Mouse (Mus musculus) embryonic fibroblast, embryonic 13.5 days (primary cell): ENCODE measurements at regions not wholly inside any gene's neighbourhood (a gene's known extent, or its start where the extent isn't known, plus 50 kb on each side); places are given as distances from the start of the nearest gene placed in this dataset.

Experiments
- H3K27ac ChIP-seq: 2 replicates; pipeline ENCODE4 v1.5.1; 2012; ENCODE audit warnings: low read length, control low read depth, inconsistent platforms; ENCODE audit not compliant: insufficient read depth
- H3K4me1 ChIP-seq: 2 replicates; pipeline ENCODE4 v1.6.1; 2011; ENCODE audit warnings: low read length; ENCODE audit not compliant: control insufficient read depth, insufficient read depth
- H3K4me3 ChIP-seq: 2 replicates; pipeline ENCODE4 v1.5.1; 2011; ENCODE audit warnings: mild to moderate bottlenecking, control low read depth, low read length; ENCODE audit not compliant: insufficient read depth
- CTCF ChIP-seq: IDR thresholded peaks from 2 replicates; pipeline ENCODE4 v1.5.1; 2011; ENCODE audit warnings: mild to moderate bottlenecking, control low read depth, low read length, moderate library complexity, borderline replicate concordance; ENCODE audit not compliant: insufficient read depth
- POLR2A ChIP-seq: IDR thresholded peaks from 2 replicates; pipeline ENCODE4 v1.6.1; 2011; ENCODE audit warnings: low read depth, mild to moderate bottlenecking, control low read depth, low read length, moderate library complexity

DNA sequence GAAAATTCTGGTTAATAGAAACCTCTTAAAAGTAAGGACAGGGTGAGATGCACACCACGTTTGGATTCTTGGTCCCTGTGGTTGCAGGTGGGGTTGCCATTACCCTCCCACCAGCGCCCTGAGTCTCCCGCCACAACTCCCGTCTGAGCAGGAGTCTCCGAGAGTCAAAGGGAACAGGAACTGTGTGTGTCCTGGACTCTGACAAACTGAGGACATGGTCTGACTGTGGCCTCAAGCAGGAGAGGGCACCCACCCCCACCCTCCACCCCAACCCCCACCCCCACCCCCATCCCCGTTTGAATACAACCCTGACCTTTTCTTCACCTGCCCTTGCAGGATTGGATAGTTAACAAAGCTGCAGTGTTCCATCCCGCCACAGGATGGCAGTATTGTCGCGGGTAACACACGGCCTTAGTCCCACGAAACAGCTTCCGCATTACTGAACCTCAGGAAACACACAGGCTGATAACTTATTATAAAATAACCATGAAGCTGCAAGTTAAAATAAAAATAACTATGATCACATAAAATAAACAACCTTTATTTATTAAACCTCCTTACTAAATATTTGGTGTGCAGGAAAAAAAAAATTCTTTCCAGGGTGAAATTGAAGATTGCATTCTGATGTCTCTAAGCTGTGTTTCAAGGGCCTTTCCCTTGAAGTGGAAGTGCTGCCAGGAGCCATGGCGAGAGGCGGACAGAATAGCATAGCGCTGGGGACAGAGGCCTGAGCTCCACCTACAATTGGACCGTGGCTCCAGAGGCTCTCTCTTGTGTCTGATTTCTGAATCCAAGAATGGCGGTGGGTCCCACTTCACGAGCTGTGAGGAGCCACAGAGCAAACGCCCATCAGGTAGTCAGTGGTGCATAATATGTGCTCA, 90.2 kb upstream of the Gpr12 start:
- TF ChIP-seq POLR2A (no peak), CTCF (peak; percentile 94)
- Histone ChIP-seq H3K27ac (no peak overlapping the region), H3K4me3 (no peak overlapping the region), H3K4me1 (peaks cover 2% of the 10 kb centered on the region)

DNA sequence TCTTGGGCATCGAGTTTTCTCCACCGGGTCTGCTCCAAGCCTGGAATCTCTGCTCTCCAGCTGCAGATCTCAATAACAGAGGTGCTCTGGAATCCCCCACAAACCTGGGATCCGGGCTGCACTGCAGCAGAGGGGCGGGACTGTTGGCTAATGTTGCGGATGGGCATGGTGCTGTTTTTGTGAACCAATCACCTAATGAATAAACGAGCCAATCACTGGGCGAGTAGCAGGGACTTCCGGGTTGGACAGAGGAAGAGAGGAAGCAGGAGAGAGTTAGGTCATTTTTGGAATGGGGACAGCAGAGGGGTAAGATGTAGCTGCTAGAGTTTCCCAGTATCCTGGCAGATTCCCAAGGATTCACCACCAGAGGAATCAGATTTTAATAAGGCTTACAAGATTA, 76.7 kb upstream of the Gpr12 start:
- no peaks in the 10 kb centered on the region for H3K4me1 ChIP-seq

DNA sequence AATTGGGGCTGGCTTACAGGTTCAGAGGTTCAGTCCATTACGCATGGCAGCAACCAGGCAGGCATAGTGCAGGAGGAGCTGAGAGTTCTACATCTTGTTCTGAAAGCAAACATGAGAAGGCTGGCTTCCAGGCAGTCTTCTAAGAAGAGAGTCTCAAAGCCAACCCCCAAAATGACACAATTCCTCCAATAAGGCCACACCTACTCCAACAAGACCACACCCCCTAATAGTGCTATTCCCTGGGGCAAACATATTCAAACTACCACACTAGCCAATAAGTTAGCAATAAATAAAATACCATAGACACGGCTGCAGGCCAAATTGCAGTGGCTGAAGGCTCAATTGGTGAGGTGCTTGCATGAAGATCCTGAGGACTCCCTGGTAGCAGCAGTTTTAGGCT, 72.2 kb upstream of the Gpr12 start:
- Histone ChIP-seq H3K4me1 (no peaks in the 10 kb centered on the region), H3K4me3 (no peak overlapping the region), H3K27ac (no peak overlapping the region)
- TF ChIP-seq CTCF (no peak), POLR2A (no peak)

More for the DNA sequence above, 76.7 kb upstream of the Gpr12 start:
- H3K27ac ChIP-seq: no peak overlapping the region
- no peak for TF ChIP-seq CTCF
- TF ChIP-seq POLR2A: no peak
- H3K4me3 ChIP-seq: no peak overlapping the region

DNA sequence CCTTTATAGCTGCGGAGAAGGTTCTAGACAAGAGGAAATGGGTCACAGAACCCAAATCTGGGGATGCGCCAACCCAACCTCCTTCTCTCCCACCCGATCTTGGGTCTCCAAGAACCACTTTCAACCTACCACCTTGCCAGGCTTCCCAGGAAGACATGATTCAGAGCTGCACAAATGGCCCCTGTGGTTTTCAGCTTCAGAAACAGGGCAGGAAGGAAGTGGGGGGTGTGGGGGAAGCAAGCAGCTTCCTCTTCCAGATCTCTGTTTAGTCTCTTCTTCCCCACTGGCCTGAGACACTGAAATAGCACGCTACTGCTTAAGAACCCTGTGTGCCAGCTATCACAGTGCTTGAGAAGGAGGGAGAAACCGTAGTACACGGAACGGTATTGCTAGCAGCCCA, 70.4 kb upstream of the Gpr12 start:
- no peak for TF ChIP-seq POLR2A
- TF ChIP-seq CTCF: no peak
- no peak overlapping the region for H3K4me3 ChIP-seq
- no peaks in the 10 kb centered on the region for H3K4me1 ChIP-seq
- H3K27ac ChIP-seq: no peak overlapping the region

DNA sequence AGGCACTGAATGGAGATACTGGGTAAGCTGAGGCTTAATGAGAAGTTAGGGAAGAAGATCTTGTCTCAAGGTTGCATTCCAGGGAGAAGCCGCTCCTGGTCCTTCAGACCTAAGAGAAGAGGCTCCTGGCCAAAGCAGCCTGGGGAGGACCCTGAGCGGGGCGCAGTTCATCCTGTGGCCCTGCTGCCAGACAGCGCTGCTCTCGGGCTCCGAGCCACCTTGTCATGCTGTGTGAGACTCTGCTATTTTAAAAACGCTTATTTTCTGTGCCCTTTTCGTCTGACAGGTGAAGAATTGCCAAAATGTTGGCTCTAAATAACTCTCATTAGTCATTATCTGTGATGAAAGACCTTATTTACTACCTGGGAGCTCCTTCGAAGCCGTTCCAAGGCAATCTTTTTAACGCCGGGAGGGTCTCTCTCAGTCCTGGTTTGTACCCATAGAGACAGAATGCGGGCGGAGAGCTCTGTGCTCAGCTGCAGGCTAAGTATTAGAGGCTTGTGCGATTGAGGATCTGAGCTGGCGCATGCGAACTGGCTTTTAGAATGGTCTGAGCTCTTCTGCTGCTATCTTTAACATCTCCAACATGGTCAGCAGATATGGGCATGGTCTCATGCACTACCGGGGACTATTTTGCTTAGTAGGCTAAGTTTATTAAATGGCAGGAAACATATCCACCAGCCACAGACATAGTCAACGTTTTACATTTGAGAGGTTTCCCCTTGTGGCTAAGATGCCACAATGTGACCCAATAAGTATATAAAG, 68.8 kb upstream of the Gpr12 start:
- no peaks in the 10 kb centered on the region for H3K4me1 ChIP-seq
- TF ChIP-seq POLR2A: no peak
- no peak for TF ChIP-seq CTCF
- no peak overlapping the region for H3K4me3 ChIP-seq
- no peak overlapping the region for H3K27ac ChIP-seq

DNA sequence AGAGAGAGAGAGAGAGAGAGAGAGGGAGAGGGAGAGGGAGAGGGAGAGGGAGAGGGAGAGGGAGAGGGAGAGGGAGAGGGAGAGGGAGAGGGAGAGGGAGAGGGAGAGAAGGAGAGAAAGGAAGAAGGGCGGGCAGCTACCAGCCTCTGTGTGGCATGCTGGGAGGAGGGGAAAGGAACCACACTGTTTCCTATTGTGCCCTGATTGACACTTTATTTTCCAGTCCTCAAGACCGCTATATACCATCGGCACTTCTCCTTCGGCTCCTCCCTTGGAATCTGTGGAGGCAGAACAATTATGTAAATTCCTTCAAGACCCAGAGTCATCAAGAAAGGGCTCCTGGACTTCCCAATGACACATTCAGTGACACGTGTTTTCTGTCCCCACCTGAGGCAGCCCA, 67.8 kb upstream of the Gpr12 start:
- no peak for TF ChIP-seq POLR2A
- no peak for TF ChIP-seq CTCF
- Histone ChIP-seq H3K4me3 (no peak overlapping the region), H3K4me1 (no peaks in the 10 kb centered on the region), H3K27ac (no peak overlapping the region)

DNA sequence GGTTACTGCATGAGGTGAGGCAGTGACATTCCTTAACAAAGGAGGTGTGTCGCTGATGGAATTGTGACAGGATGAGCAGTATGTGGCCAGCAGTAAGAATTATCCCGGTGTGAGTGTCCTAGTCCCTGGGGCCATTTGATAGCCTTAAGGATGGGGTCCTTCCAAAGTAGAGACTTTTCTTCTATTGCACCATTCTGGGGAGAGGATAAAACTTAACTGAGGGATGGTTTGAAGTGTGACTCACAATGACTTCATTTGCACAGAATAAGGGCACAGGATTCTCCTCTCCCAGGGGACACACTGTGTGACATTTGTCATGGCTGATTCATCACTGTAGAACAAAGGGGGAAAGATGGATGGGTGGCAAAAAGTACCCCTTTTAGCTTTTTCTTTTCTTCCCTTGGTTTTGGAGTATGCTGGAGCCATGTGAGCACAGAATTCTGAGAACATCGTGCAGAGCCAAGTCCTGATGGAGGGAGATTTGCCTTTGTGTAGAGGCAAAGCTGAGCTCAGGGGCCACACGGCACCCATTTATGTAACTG, 63.6 kb upstream of the Gpr12 start:
- H3K4me3 ChIP-seq: no peak overlapping the region
- no peak overlapping the region for H3K27ac ChIP-seq
- TF ChIP-seq CTCF: no peak
- TF ChIP-seq POLR2A: no peak
- H3K4me1 ChIP-seq: no peaks in the 10 kb centered on the region

DNA sequence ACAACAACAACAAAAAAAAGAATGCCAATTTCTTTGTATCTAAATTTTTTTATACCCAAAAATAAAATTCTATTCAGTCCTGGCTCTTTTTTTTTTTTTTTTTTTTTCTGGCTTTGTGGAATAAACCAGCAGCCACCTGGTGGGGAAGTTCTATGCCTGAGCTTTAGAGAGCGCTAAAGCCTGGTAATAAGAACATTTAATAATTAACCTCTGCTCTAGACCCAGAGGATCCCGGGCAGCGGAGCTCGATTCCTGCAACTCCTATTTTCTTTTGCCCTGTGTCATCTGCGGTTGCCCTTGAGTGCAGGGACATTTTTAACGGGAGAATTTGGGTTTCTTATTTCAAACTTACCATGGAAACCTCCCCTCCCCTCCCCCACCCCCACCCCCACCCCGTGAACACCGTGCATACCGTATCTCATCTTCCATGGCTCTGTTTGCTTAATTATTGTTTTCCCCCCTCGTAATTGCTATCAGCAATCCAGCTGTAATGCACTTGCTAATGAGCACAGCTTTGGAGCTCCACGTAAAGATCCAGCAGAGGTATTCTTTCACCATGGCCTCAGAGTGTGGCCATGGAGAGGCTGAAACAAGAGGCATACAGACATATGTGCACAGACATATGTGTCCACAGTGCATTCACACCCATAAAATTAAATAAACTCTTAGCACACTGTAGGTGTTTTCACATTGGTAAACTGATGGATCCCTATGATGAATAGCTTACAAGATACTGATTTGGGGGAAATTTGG, 62.8 kb upstream of the Gpr12 start:
- Histone ChIP-seq H3K4me1 (no peaks in the 10 kb centered on the region), H3K4me3 (no peak overlapping the region), H3K27ac (no peak overlapping the region)
- TF ChIP-seq CTCF (no peak), POLR2A (no peak)

DNA sequence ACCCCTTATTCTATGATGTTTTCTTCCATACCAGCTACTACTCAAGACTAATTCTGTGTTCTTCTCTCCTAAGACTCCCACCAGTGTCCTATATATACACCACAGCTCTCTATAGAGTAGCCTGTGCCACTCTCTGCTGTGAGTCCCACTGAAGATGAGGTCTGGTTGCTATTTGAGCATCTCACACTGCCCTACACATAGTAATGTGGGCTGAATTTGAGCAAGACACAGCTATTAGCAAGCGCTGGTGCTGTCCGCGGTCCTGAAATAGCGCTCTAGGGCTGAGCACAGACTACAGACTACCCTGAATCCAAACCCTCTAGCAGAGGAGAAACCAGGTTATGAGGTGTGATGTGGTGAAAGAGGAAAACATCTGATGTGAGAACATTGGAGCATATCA, 59.5 kb upstream of the Gpr12 start:
- TF ChIP-seq POLR2A: no peak
- TF ChIP-seq CTCF: no peak
- Histone ChIP-seq H3K4me1 (no peaks in the 10 kb centered on the region), H3K27ac (no peak overlapping the region), H3K4me3 (no peak overlapping the region)
